Mouse (Mus musculus): Measurements from ENCODE around the gene Urah. TPM values are rescaled to one million over a fixed set of nuclear protein-coding genes. Genes with fewer than 3 reads are reported as not detected.

The Urah gene
- polyA plus RNA-seq, 1 experiment from 2014 or later = 0.39 TPM

GRCm38 (mm10) chr7:140821653-140822329 is 13.0 kb upstream of the Urah start, which contains the start of gene Zfp941:
TSS of gene Zfp941 (minus strand) at chr7:140822178.
- 2% methylated on average over 21 of the region's 21 CpGs for WGBS

GRCm38 (mm10) chr7:140822731-140823130 is 12.1 kb upstream of the Urah start:
- no peak for DNase-seq (ENCODE audit: low spot score)
- Histone ChIP-seq H3K36me3 (no peaks in the 10 kb centered on the region), H3K4me3 (no peak overlapping the region), H3K4me1 (peaks cover 11% of the 10 kb centered on the region; the same call in 1 of the 2 replicates), H3K27ac (replicated peaks) (no peak overlapping the region), H3K9me3 (replicated peaks) (no peaks in the 10 kb centered on the region), H3K27me3 (ENCODE audit: low read depth, poor library complexity, severe bottlenecking) (peaks cover 6% of the 10 kb centered on the region; the same call in 1 of the 2 replicates)
- WGBS = 90% methylated on average over 4 of the region's 4 CpGs

More at GRCm38 (mm10) chr7:140821653-140822329, 13.0 kb upstream of the Urah start, which contains the start of gene Zfp941:
- peak within 1 kb of the TSS; percentile 68 for H3K4me3 ChIP-seq
- H3K27ac ChIP-seq (replicated peaks) = peak within 1 kb of the TSS; percentile 86
- no peaks in the 10 kb centered on the region for H3K36me3 ChIP-seq
- no peaks in the 10 kb centered on the region for H3K9me3 ChIP-seq (replicated peaks)
- peak; percentile 70 for DNase-seq (ENCODE audit: low spot score)
- H3K27me3 ChIP-seq (ENCODE audit: low read depth, poor library complexity, severe bottlenecking) = peaks cover 6% of the 10 kb centered on the region; the same call in 1 of the 2 replicates
- H3K4me1 ChIP-seq = peaks cover 11% of the 10 kb centered on the region; the same call in 1 of the 2 replicates

DNA sequence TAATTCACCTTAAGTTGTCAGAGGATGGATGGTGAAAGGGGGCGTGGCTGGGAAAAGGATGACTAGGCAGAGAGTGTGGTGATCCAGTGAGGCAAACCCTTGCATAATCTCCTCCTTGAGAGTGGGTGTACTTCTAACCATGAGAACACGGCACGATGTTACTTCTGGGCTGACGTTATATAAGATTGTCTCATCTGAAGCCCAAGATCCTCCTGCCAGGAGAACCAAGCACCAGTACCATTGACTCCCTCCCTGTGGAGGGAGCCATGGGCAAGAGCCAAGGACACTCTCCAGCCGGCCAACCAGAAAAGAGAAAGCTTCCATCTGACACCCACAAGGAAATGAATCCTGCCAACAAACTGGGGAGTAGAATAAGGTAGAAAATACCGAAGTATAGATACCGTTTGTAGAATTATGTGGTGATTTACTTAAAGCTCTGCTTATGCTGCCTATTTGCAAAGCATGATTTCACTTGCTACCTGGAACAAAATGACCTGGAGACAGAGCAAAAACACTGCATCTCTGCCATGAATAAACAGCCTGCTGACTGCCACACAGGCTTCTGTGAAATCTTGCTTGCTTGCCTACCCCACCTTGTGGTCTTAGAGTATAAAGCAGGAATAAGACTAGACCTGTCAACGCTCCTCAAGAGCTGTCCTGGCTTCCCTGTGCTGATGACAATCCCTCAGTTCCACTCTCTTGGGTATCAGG is 6.5 kb upstream of the Urah start:
- H3K36me3 ChIP-seq = no peaks in the 10 kb centered on the region
- no peak overlapping the region for H3K27ac ChIP-seq (replicated peaks)
- H3K9me3 ChIP-seq (replicated peaks) = no peaks in the 10 kb centered on the region
- 43% methylated on average over 8 of the region's 8 CpGs for WGBS
- H3K27me3 ChIP-seq (ENCODE audit: low read depth, poor library complexity, severe bottlenecking) = no peaks in the 10 kb centered on the region
- no peaks in the 10 kb centered on the region for H3K4me1 ChIP-seq
- H3K4me3 ChIP-seq = no peak overlapping the region
- no peak for DNase-seq (ENCODE audit: low spot score)

DNA sequence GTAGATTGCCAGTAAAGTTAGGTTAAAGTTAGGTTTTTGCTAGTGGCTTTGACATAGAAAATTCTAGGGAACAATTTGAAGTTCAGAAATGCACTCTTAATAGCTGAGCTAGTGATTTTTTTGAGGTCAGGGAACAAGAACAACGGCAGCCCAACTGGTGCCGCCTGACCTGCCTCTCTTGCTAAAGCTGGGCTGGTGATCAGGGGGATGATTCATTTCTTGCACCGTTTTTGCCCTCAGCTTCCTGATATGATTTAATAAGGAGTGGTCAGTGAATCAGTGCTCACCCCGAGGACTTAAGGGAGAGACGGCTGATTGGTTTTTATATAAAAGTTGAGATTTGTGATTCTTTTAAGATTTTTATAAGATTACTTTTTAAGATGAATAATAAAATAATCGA is 3.4 kb upstream of the Urah start:
- 87% methylated on average over 6 of the region's 6 CpGs for WGBS
- Histone ChIP-seq H3K27ac (replicated peaks) (no peak overlapping the region), H3K9me3 (replicated peaks) (no peaks in the 10 kb centered on the region), H3K27me3 (ENCODE audit: low read depth, poor library complexity, severe bottlenecking) (no peaks in the 10 kb centered on the region), H3K36me3 (no peaks in the 10 kb centered on the region), H3K4me3 (no peak overlapping the region), H3K4me1 (peaks cover 4% of the 10 kb centered on the region; the same call in 1 of the 2 replicates)
- no peak for DNase-seq (ENCODE audit: low spot score)

- Histone ChIP-seq H3K9me3 (replicated peaks) (no peaks in the 10 kb centered on the region), H3K27me3 (ENCODE audit: low read depth, poor library complexity, severe bottlenecking) (no peaks in the 10 kb centered on the region), H3K36me3 (no peaks in the 10 kb centered on the region), H3K4me3 (no peak overlapping the region), H3K4me1 (peaks cover 4% of the 10 kb centered on the region; the same call in 1 of the 2 replicates), H3K27ac (replicated peaks) (no peak overlapping the region)
- DNase-seq (ENCODE audit: low spot score) = no peak
- WGBS = 86% methylated on average over 4 of the region's 4 CpGs
These were observed 1.5 kb upstream of the Urah start for GRCm38 (mm10) chr7:140833341-140833740.

DNA sequence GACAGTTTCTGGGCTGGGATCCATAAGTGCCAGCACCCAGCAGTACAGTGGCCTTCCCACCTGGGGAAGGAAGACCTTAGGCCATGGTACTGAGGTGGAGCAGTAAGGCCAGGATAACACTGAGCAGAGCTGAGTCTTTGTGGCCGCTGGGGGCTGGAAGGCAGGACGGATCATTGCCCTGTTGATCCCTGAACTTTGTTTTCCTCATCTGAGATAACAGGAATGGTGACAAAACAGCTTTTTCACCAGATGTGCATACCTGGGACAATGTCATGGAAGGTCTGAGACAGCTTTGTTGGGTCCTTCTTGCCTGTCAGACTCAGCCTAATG is 905 bp downstream of the Urah start:
- Histone ChIP-seq H3K36me3 (no peaks in the 10 kb centered on the region), H3K4me3 (no peak overlapping the region), H3K4me1 (peaks cover 4% of the 10 kb centered on the region; the same call in 1 of the 2 replicates), H3K27me3 (ENCODE audit: low read depth, poor library complexity, severe bottlenecking) (peaks cover 13% of the 10 kb centered on the region; the same call in 1 of the 2 replicates), H3K9me3 (replicated peaks) (no peaks in the 10 kb centered on the region), H3K27ac (replicated peaks) (no peak overlapping the region; the same call in 1 of the 2 replicates)
- WGBS = 77% methylated on average over 2 of the region's 2 CpGs
- DNase-seq (ENCODE audit: low spot score) = no peak

DNA sequence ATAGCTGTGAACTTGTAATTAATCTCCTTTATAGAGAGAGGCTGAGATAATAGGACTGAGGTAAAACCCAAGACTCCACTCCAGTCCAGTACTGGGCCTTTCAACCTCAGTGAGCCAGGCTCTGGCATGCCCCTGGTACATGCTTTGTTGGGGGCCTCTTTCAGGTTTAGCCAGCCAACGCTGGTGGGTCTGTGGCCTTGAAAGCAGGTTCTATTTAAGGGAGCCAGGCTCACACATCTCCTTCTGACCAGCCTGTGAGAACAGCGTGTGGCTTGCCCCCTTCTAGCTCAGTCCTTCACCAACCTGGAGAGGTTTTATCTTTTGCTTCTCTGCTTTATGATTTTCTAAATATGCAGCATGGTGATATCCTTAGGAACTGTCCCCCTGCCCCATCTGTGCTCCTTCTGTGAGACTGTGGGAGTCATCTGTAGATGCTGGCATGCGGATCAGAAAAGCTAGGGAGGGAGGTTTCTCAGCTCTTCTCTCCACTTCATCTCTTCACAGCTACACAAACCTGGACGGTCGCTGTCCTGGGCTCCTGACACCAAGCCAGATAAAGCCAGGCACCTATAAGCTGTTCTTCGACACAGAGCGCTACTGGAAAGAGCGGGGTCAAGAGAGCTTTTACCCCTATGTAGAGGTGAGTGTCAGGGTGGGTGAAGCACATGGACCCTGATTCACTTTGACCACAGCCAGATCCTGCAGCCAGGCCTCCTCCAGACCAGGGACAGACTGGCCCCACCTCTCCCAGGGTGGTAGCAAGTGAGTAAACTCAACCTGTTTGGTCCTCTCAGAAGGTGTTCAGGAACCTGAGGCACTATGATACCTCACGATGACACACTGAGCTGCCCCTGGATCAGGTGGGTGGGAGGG is 1.7 kb downstream of the Urah start:
- 88% methylated on average over 9 of the region's 9 CpGs for WGBS
- no peaks in the 10 kb centered on the region for H3K9me3 ChIP-seq (replicated peaks)
- H3K4me1 ChIP-seq = peaks cover 4% of the 10 kb centered on the region; the same call in 1 of the 2 replicates
- no peak overlapping the region for H3K4me3 ChIP-seq
- peaks cover 20% of the 10 kb centered on the region for H3K27me3 ChIP-seq (ENCODE audit: low read depth, poor library complexity, severe bottlenecking)
- no peaks in the 10 kb centered on the region for H3K36me3 ChIP-seq
- no peak overlapping the region for H3K27ac ChIP-seq (replicated peaks)
- DNase-seq (ENCODE audit: low spot score) = no peak

DNA sequence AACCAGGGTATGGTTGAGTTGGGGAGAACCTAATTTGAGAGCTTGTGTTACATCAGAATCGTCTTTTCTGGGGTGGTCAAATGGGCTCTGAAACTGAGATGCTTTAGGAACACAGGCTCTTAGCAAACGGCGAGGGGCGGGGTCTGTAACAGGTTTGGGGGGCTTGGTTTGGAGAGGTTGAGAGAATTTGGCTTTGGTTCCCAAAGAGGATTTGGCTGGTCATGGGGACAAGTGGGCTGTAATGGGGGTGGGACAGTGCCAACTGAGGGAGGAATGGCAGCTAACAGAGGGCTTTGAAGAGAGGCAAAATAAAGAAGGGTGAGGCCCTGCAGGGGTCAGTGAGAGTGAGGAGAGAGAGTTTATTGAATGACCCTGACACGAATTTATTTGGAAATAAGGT is 4.7 kb downstream of the Urah start:
- no peak for DNase-seq (ENCODE audit: low spot score)
- H3K9me3 ChIP-seq (replicated peaks) = no peaks in the 10 kb centered on the region
- H3K4me1 ChIP-seq = peaks cover 4% of the 10 kb centered on the region; the same call in 1 of the 2 replicates
- H3K27me3 ChIP-seq (ENCODE audit: low read depth, poor library complexity, severe bottlenecking) = peaks cover 50% of the 10 kb centered on the region
- 61% methylated on average over 5 of the region's 5 CpGs for whole genome bisulfite sequencing
- H3K4me3 ChIP-seq = no peak overlapping the region
- no peak overlapping the region for H3K27ac ChIP-seq (replicated peaks)
- H3K36me3 ChIP-seq = no peaks in the 10 kb centered on the region

DNA sequence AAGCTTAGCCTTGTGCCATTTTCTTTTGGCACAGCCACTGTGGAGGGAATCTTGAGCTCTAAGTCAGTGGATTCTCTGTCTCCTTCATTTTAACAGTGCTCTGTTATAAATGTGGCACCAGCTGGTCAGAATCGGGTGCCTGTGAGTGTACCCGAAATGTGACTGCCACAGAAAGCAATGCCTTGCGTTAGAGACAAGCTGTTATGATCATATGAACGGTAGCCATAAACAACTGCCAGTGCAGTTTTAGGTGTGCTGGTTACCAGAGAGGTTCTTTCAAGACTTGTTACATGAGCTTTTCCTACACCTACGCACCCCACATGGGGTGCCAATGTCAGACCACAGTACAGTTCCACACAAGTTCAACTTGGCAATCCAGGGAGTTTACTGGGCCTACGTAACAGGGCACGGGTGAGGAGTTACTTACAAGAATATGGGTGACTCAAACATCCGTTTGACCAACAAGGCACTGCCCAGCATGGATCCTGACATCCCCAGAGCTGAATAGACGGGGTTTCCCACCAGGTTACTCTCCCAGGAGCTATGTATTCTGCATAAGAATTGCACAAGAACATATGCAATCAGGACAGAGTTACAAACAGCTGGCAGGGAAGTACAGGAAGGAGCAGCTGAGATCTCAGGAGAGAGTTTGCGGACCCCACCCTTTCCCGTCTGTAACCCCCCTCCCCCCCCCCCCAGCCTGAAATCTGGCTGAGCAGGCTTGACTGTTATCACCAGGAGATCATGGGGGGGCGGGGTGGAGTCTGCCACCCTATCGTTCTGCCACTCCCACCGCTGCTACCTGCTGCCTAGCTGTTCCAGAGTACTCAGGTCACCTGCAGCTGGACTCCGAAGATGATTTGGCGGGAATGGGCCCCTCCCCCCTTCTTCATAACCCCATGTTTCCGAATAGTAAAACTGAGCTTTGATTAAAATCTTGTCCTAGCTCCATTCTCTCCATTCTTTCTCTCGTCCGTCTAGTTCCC is 6.2 kb downstream of the Urah start:
- DNase-seq (ENCODE audit: low spot score) = no peak
- no peaks in the 10 kb centered on the region for H3K9me3 ChIP-seq (replicated peaks)
- H3K27ac ChIP-seq (replicated peaks) = no peak overlapping the region
- peaks cover 50% of the 10 kb centered on the region for H3K27me3 ChIP-seq (ENCODE audit: low read depth, poor library complexity, severe bottlenecking)
- H3K36me3 ChIP-seq = no peaks in the 10 kb centered on the region
- H3K4me3 ChIP-seq = no peak overlapping the region
- 39% methylated on average over 19 of the region's 19 CpGs for WGBS
- peaks cover 3% of the 10 kb centered on the region; the same call in 1 of the 2 replicates for H3K4me1 ChIP-seq

DNA sequence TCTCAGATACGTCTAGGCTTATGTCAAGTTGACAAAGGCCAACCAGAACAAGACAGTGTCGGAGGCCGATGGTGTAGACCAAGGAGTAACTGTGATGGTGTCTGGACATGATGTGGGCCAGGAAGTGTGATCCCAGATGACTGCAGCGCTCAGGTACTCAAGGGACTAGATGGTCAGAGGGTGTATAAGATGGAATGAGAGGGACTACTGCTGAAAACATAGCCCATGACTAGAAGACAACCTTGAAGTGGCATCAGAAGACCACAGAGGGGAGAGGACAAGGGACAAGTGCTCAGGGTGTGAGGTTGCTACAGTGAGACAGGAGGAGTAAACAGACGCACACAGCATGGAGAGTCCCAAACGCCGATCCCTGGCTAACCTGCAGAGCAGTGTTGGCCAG is 9.0 kb downstream of the Urah start:
- no peaks in the 10 kb centered on the region for H3K36me3 ChIP-seq
- peaks cover 3% of the 10 kb centered on the region; the same call in 1 of the 2 replicates for H3K4me1 ChIP-seq
- H3K27me3 ChIP-seq (ENCODE audit: low read depth, poor library complexity, severe bottlenecking) = peaks cover 50% of the 10 kb centered on the region
- no peak overlapping the region for H3K27ac ChIP-seq (replicated peaks)
- no peak for DNase-seq (ENCODE audit: low spot score)
- no peak overlapping the region for H3K4me3 ChIP-seq
- WGBS = 83% methylated on average over 7 of the region's 7 CpGs
- no peaks in the 10 kb centered on the region for H3K9me3 ChIP-seq (replicated peaks)

DNA sequence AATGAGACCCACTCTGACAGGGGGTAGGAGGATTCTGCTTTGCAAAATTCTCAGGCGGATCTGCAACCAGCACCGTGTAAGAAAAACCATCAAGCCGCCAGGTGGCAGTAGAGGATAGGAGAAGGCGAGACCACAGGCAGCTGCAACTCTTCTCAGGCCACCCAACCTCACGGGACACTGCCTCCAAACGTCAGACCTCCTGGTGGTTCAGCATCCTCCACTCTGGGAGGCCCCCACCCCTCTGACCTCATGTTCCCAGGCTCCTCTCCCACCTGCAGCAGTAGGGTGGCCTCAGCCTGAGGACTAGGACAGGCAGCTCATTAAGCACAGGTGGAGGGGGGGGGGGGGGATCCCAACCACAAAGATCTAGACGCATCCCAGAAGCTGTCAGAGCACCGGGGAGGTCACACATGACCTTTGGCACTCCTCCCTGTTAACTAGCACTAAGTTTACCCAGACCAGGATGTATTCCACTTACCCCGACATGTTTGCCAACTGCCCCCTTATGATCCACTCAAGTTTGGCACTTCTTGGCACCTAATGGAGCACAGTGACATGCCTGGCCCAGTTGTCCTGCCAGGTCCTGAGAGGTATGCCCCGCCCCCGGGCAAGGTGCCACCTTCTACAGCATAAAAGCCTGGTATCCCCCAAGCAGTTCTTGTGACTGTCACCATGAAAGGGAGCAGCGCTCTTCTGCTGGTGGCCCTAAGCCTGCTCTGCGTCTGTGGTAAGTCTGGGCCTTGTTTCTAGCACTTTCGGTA is 10.3 kb downstream of the Urah start, which contains the start of gene Scgb1c1:
TSS of gene Scgb1c1 (plus strand) at position 643 of the 761 bp plus-strand sequence.
- 35% methylated on average over 14 of the region's 14 CpGs for WGBS
- peaks cover 44% of the 10 kb centered on the region for H3K27me3 ChIP-seq (ENCODE audit: low read depth, poor library complexity, severe bottlenecking)

More for the DNA sequence above, 10.3 kb downstream of the Urah start, which contains the start of gene Scgb1c1:
- Histone ChIP-seq H3K36me3 (no peaks in the 10 kb centered on the region), H3K27ac (replicated peaks) (peak within 1 kb of the TSS; percentile 69), H3K9me3 (replicated peaks) (no peaks in the 10 kb centered on the region), H3K4me3 (no peak within 1 kb of the TSS; the same call in 1 of the 2 replicates), H3K4me1 (peaks cover 3% of the 10 kb centered on the region; the same call in 1 of the 2 replicates)
- DNase-seq (ENCODE audit: low spot score) = peak; percentile 87

All from midbrain, embryonic 10.5 days (tissue).